Comparison of ENCODE assay signal across 12 mouse cellular contexts in genomic region chr11:21549754-21550153, GRCm38 (mm10). TPM values are rescaled to one million over a fixed set of nuclear protein-coding genes. Genes with fewer than 3 reads are reported as not detected.
DNase-seq lines count a peak whose midpoint lies in the region; ATAC-seq lines count a peak whose summit lies in the region.
"Had no signal": no experiment of that assay in that cellular context is flagged by ENCODE, and none has a peak within 500 bp of the region (broad histone marks: within the 10 kb centered on the region; RNA-seq: fewer than 3 reads in every experiment).

No protein-coding gene starts in this region.

- no peak overlapping the region for H3K4me3 ChIP-seq in kidney, embryonic 14.5 days (ENCODE audit: low read length)
- H3K4me3 ChIP-seq in forebrain, embryonic 11.5 days (ENCODE audit: low read depth, low read length), result no peak overlapping the region
- no peak overlapping the region for H3K4me3 ChIP-seq in hindbrain, embryonic 10.5 days

- no peaks in the 10 kb centered on the region for H3K9me3 ChIP-seq in kidney, embryonic 14.5 days (ENCODE audit: control insufficient read depth, low read length)
- no peaks in the 10 kb centered on the region for H3K9me3 ChIP-seq in forebrain, embryonic 11.5 days (ENCODE audit: control insufficient read depth, low read length)
- H3K9me3 ChIP-seq in hindbrain, embryonic 10.5 days, result no peaks in the 10 kb centered on the region

- H3K9ac ChIP-seq in kidney, embryonic 14.5 days (ENCODE audit: low read depth, low read length), result no peak overlapping the region
- H3K9ac ChIP-seq in forebrain, embryonic 11.5 days (ENCODE audit: low read length), result no peak overlapping the region

- peak; percentile 42 for DNase-seq in kidney, adult 11 months
- DNase-seq in large intestine, adult 2 months (ENCODE audit: low read depth, low spot score), result peak; percentile 60
- DNase-seq in splenic B cell, adult 2 months (ENCODE audit: low read depth, low spot score), result peak; percentile 56
- DNase-seq in forebrain, embryonic 11.5 days (ENCODE audit: low spot score), result no peak
- DNase-seq in Muller cell, postnatal 12 days (ENCODE audit: inconsistent ontology term), result no peak
- no peak for DNase-seq in hindbrain, embryonic 10.5 days (ENCODE audit: low spot score)
- DNase-seq: embryo, embryonic 11 days; left cerebral cortex, postnatal 4 days had no signal

- no peak overlapping the region for H3K4me2 ChIP-seq in kidney, embryonic 14.5 days (replicated peaks; ENCODE audit: low read depth, low read length)
- no peak overlapping the region for H3K4me2 ChIP-seq in forebrain, embryonic 11.5 days (ENCODE audit: low read depth, low read length, severe bottlenecking)
- H3K4me2 ChIP-seq: heart, embryonic 11.5 days had no signal

- 65% methylated on average over 4 of the region's 4 CpGs for WGBS in kidney, embryonic 14.5 days
- 20% methylated on average over 4 of the region's 4 CpGs for WGBS in large intestine, adult 2 months
- 91% methylated on average over 4 of the region's 4 CpGs for WGBS in forebrain, embryonic 11.5 days
- 94% methylated on average over 4 of the region's 4 CpGs for WGBS in hindbrain, embryonic 10.5 days

- no peak for ATAC-seq in kidney, embryonic 14.5 days (ENCODE audit: low FRiP score, low TSS enrichment)
- ATAC-seq in erythroblast, adult 5-6 weeks (replicated peaks; ENCODE audit: low FRiP score, poor library complexity, severe bottlenecking), result peak; percentile 90
- ATAC-seq in forebrain, embryonic 11.5 days (replicated peaks; ENCODE audit: low FRiP score), result no peak

- H3K36me3 ChIP-seq in kidney, embryonic 14.5 days (ENCODE audit: control insufficient read depth, insufficient read depth, low read length), result no peaks in the 10 kb centered on the region
- no peaks in the 10 kb centered on the region for H3K36me3 ChIP-seq in splenic B cell, adult 2 months (ENCODE audit: control insufficient read depth, insufficient read depth, low read length, poor library complexity, severe bottlenecking)
- H3K36me3 ChIP-seq in forebrain, embryonic 11.5 days (ENCODE audit: control insufficient read depth, insufficient read depth, low read length), result no peaks in the 10 kb centered on the region
- H3K36me3 ChIP-seq in hindbrain, embryonic 10.5 days, result no peaks in the 10 kb centered on the region

- no peak overlapping the region for H3K27ac ChIP-seq in kidney, embryonic 14.5 days (ENCODE audit: low read depth, low read length)
- no peak overlapping the region for H3K27ac ChIP-seq in forebrain, embryonic 11.5 days (ENCODE audit: low read depth, low read length)
- no peak overlapping the region for H3K27ac ChIP-seq in hindbrain, embryonic 10.5 days
- H3K27ac ChIP-seq: macrophage had no signal

- H3K4me1 ChIP-seq in kidney, embryonic 14.5 days (ENCODE audit: control insufficient read depth, insufficient read depth, low read length), result no peaks in the 10 kb centered on the region
- H3K4me1 ChIP-seq in forebrain, embryonic 11.5 days (replicated peaks; ENCODE audit: control insufficient read depth, insufficient read depth, low read length), result no peaks in the 10 kb centered on the region
- no peaks in the 10 kb centered on the region for H3K4me1 ChIP-seq in hindbrain, embryonic 10.5 days (replicated peaks)

- no peaks in the 10 kb centered on the region for H3K27me3 ChIP-seq in kidney, embryonic 14.5 days (ENCODE audit: control insufficient read depth, insufficient read depth, low read length)
- no peaks in the 10 kb centered on the region for H3K27me3 ChIP-seq in splenic B cell, adult 2 months (ENCODE audit: control insufficient read depth, insufficient read depth, low read length, poor library complexity, severe bottlenecking)
- no peaks in the 10 kb centered on the region for H3K27me3 ChIP-seq in forebrain, embryonic 11.5 days (ENCODE audit: control insufficient read depth, insufficient read depth, low read length)
- H3K27me3 ChIP-seq in hindbrain, embryonic 10.5 days (ENCODE audit: insufficient read depth, poor library complexity, severe bottlenecking), result no peaks in the 10 kb centered on the region

RNA-seq across cellular contexts. Expression of gene Wdpcp, which starts 22.3 kb away (rescaled TPM):
- 6.7 and 11.4 TPM in 2 replicates for polyA plus RNA-seq in kidney, embryonic 14.5 days (2014; fragmentation: Nextera tagmentation; extraction: Ambion mirVana)
- total RNA-seq in erythroblast, adult 5-6 weeks (2015; ENCODE audit: low replicate concordance), result 2.5 TPM in 1 of 2 replicates, not detected in the other
- total RNA-seq in erythroblast, adult 5-6 weeks (2017; ENCODE audit: low replicate concordance), result 1.0 and 1.8 TPM in 2 replicates
- 3.4 and 6.8 TPM in 2 replicates for polyA plus RNA-seq in large intestine, adult 2 months (2012; rRNA removed)
- 11.9 and 12.3 TPM in 2 replicates for polyA plus RNA-seq in forebrain, embryonic 11.5 days (2014; fragmentation: Nextera tagmentation; extraction: Ambion mirVana)
- polyA plus RNA-seq in hindbrain, embryonic 10.5 days (2016; fragmentation: Nextera tagmentation; extraction: Ambion mirVana), result 13.8 and 13.9 TPM in 2 replicates

RNA-seq across cellular contexts. Expression of gene Mdh1, which starts 22.4 kb away (rescaled TPM):
- polyA plus RNA-seq in kidney, embryonic 14.5 days (2014; fragmentation: Nextera tagmentation; extraction: Ambion mirVana), result 521 and 608 TPM in 2 replicates
- total RNA-seq in erythroblast, adult 5-6 weeks (2015; ENCODE audit: low replicate concordance), result 46.4 and 69.2 TPM in 2 replicates
- total RNA-seq in erythroblast, adult 5-6 weeks (2017; ENCODE audit: low replicate concordance), result 31.9 and 42.4 TPM in 2 replicates
- polyA plus RNA-seq in large intestine, adult 2 months (2012; rRNA removed), result 344 and 550 TPM in 2 replicates
- 397 and 401 TPM in 2 replicates for polyA plus RNA-seq in forebrain, embryonic 11.5 days (2014; fragmentation: Nextera tagmentation; extraction: Ambion mirVana)
- polyA plus RNA-seq in hindbrain, embryonic 10.5 days (2016; fragmentation: Nextera tagmentation; extraction: Ambion mirVana), result 411 and 415 TPM in 2 replicates

Comparison
In these comparisons a context has a peak if more than half of its experiments do, and no peak if none do; other contexts are left out.
1. DNase-seq: peak in kidney, adult 11 months (single experiment), large intestine, adult 2 months (single experiment) and splenic B cell, adult 2 months (single experiment); none in forebrain, embryonic 11.5 days (single experiment), Muller cell, postnatal 12 days (single experiment) and hindbrain, embryonic 10.5 days (single experiment).